Mouse (Mus musculus) kidney, adult 9 months (tissue): ENCODE measurements around the gene Trp53inp2.

Source experiments
- DNase-seq: peaks from one replicate; pipeline ENCODE4 v3.0.0; 2022

Gene Trp53inp2

GRCm38 (mm10) chr2:155380261-155381059, at the start of gene Trp53inp2:
Gene Trp53inp2 (plus strand): TSS chr2:155381059.
- peak; percentile 86 for DNase-seq

GRCm38 (mm10) chr2:155331351-155331750, 49.5 kb upstream of the Trp53inp2 start:
- DNase-seq, result no peak

- no peak for DNase-seq
Observed at GRCm38 (mm10) chr2:155333421-155333820, 47.4 kb upstream of the Trp53inp2 start.

- DNase-seq, result no peak
Observed at GRCm38 (mm10) chr2:155335231-155335630, 45.6 kb upstream of the Trp53inp2 start.

- no peak for DNase-seq
Observed at GRCm38 (mm10) chr2:155336254-155336653, 44.6 kb upstream of the Trp53inp2 start.

- DNase-seq, result no peak
Observed at GRCm38 (mm10) chr2:155340166-155340565, 40.7 kb upstream of the Trp53inp2 start.

GRCm38 (mm10) chr2:155346670-155347069, 34.2 kb upstream of the Trp53inp2 start:
- no peak for DNase-seq

GRCm38 (mm10) chr2:155354402-155354801, 26.5 kb upstream of the Trp53inp2 start:
- peak; percentile 25 for DNase-seq

- DNase-seq, result peak; percentile 98
Observed at GRCm38 (mm10) chr2:155356971-155357591, 23.8 kb upstream of the Trp53inp2 start, which contains the start of gene Pigu. Gene Pigu (minus strand): TSS chr2:155357430.

GRCm38 (mm10) chr2:155357686-155358399, 23.0 kb upstream of the Trp53inp2 start:
- no peak for DNase-seq

GRCm38 (mm10) chr2:155367635-155368284, 13.1 kb upstream of the Trp53inp2 start:
- DNase-seq, result no peak

GRCm38 (mm10) chr2:155369333-155369883, 11.5 kb upstream of the Trp53inp2 start:
- peak; percentile 56 for DNase-seq

GRCm38 (mm10) chr2:155372451-155372850, 8.4 kb upstream of the Trp53inp2 start:
- no peak for DNase-seq

GRCm38 (mm10) chr2:155373302-155373701, 7.6 kb upstream of the Trp53inp2 start:
- DNase-seq, result no peak

- no peak for DNase-seq
Observed at GRCm38 (mm10) chr2:155373886-155374285, 7.0 kb upstream of the Trp53inp2 start.

- DNase-seq, result no peak
Observed at GRCm38 (mm10) chr2:155374521-155374920, 6.3 kb upstream of the Trp53inp2 start.

GRCm38 (mm10) chr2:155376191-155376590, 4.7 kb upstream of the Trp53inp2 start:
- no peak for DNase-seq

GRCm38 (mm10) chr2:155381060-155381437, 190 bp downstream of the Trp53inp2 start:
- peak; percentile 35 for DNase-seq

- DNase-seq, result peak; percentile 99
Observed at GRCm38 (mm10) chr2:155381643-155382331, 928 bp downstream of the Trp53inp2 start.

- no peak for DNase-seq
Observed at GRCm38 (mm10) chr2:155382332-155382700, 1.5 kb downstream of the Trp53inp2 start.

GRCm38 (mm10) chr2:155382791-155383438, 2.1 kb downstream of the Trp53inp2 start:
- peak; percentile 75 for DNase-seq

- peak; percentile 91 for DNase-seq
Observed at GRCm38 (mm10) chr2:155385090-155385489, 4.2 kb downstream of the Trp53inp2 start.
